Mouse (Mus musculus) liver, postnatal 0 days (tissue): ENCODE data around the gene Bace2.

Source experiments
- CTCF ChIP-seq: sonication (generic); IDR thresholded peaks from 2 replicates; pipeline ENCODE4 v1.5.1; 2016; ENCODE audit warnings: antibody characterized with exemption, low read depth
- EP300 ChIP-seq: IDR thresholded peaks from 2 replicates; pipeline ENCODE4 v1.6.1; 2016; ENCODE audit warnings: antibody characterized with exemption, low read depth, mild to moderate bottlenecking

GRCm38 (mm10) chr16:97434206-97434605, 77.7 kb downstream of the Bace2 start:
- no peak for TF ChIP-seq CTCF
- TF ChIP-seq EP300, result no peak
